Comparison of ENCODE assay signal across 9 mouse cellular contexts in the genomic region with DNA sequence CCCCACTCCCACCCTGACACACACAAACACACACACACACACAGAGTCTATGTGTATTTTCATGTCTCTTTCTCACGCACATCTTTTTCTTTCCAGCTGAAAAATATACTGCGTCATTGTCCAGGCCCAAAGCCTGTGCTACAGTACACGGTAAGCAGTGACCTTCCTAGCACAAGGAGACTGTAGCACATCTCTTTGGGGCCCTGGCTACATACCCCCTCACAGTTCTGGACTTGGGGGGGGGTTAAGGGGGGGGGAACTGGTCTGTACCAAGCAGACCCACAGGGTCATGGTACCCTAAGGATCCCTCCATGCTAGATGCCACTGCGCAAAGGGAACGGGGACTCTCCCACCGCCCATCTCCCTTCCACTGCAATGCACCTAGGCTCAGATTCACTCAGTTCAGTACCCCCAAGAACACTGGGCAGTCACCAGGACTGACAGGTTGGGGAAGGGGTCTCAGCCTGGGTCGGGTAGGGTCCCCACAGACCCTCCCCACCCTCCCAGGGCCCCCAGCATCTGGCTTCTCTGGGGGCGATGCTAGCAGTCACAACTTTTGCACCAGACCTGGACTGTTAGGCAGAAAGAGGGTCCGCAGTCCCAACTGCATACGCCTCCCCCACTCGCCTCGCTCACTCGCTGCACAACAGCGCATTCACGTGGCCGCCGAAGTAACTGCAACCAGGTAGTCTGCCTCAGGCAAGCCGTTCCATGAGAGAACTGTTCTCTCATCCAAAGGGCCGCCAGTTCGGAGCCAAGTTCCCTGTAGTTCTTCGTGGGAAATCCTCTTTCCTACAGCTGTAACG.
DNase-seq lines count a peak whose midpoint lies in the region; ATAC-seq and TF ChIP-seq lines count a peak whose summit lies in the region.
"Had no signal": no experiment of that assay in that cellular context is flagged by ENCODE, and none has a peak within 500 bp of the region (broad histone marks: within the 10 kb centered on the region; RNA-seq: fewer than 3 reads in every experiment).

No protein-coding gene starts in this region.

- DNase-seq in G1E (ENCODE audit: low spot score) = no peak
- DNase-seq in cerebellum, adult 9-11 months = peak; percentile 10
- DNase-seq in frontal cortex, postnatal 14 days (ENCODE audit: low spot score in 2 of 2) = peak; percentile 64 to 79
- peak; percentile 22 for DNase-seq in left cerebral cortex, adult 11 months (ENCODE audit: low spot score)
- DNase-seq in right cerebral cortex, postnatal 36 days (ENCODE audit: low spot score in 2 of 2) = peak; percentile 9 to 47
- peak; percentile 29 to 52 for DNase-seq in urinary bladder, postnatal 36 days (ENCODE audit: low spot score in 2 of 2)

- no peak overlapping the region for H3K4me2 ChIP-seq in hindbrain, embryonic 16.5 days (ENCODE audit: low read length)

- TF ChIP-seq CTCF in G1E (IDR thresholded peaks at IDR 0.05; ENCODE audit: low read depth, low read length) = no peak

- ATAC-seq in G1E (ENCODE audit: extremely low read depth, insufficient number of reproducible peaks, low FRiP score, poor library complexity, severe bottlenecking) = no peak
- peak; percentile 73 for ATAC-seq in hindbrain, embryonic 16.5 days

- no peaks in the 10 kb centered on the region for H3K36me3 ChIP-seq in G1E (replicated peaks)
- H3K36me3 ChIP-seq in hindbrain, embryonic 16.5 days (ENCODE audit: control insufficient read depth, insufficient read depth, low read length) = no peaks in the 10 kb centered on the region
- no peaks in the 10 kb centered on the region for H3K36me3 ChIP-seq in megakaryocyte, embryonic 14.5 days (replicated peaks; ENCODE audit: low read length)

- peak overlapping the region; percentile 16; the same call in 1 of the 2 replicates for H3K4me3 ChIP-seq in G1E (ENCODE audit: low read depth, low read length)
- no peak overlapping the region for H3K4me3 ChIP-seq in hindbrain, embryonic 16.5 days (ENCODE audit: low read length)
- H3K4me3 ChIP-seq in megakaryocyte, embryonic 14.5 days (replicated peaks) = peak overlapping the region; percentile 70
- H3K4me3 ChIP-seq: erythroblast, embryonic 14.5 days had no signal

- H3K27ac ChIP-seq in hindbrain, embryonic 16.5 days (ENCODE audit: low read depth, low read length) = 0 out of 2 replicates have a peak overlapping the region, but pooled peaks have one; percentile 32

- H3K9me3 ChIP-seq in G1E (replicated peaks) = peaks cover 72% of the 10 kb centered on the region
- H3K9me3 ChIP-seq in hindbrain, embryonic 16.5 days (ENCODE audit: control insufficient read depth, low read length) = no peaks in the 10 kb centered on the region
- no peaks in the 10 kb centered on the region for H3K9me3 ChIP-seq in megakaryocyte, embryonic 14.5 days

- H3K9ac ChIP-seq in hindbrain, embryonic 16.5 days (ENCODE audit: low read depth, low read length) = no peak overlapping the region

- H3K27me3 ChIP-seq in G1E (ENCODE audit: insufficient read depth, low read length) = no peaks in the 10 kb centered on the region
- H3K27me3 ChIP-seq in hindbrain, embryonic 16.5 days (replicated peaks; ENCODE audit: control insufficient read depth, insufficient read depth, low read length) = no peaks in the 10 kb centered on the region
- peaks cover 20% of the 10 kb centered on the region for H3K27me3 ChIP-seq in megakaryocyte, embryonic 14.5 days (replicated peaks)

- 15% methylated on average over 22 of the region's 22 CpGs for WGBS in hindbrain, embryonic 16.5 days

- no peaks in the 10 kb centered on the region for H3K4me1 ChIP-seq in G1E (ENCODE audit: insufficient read depth, low read depth, low read length)
- H3K4me1 ChIP-seq in hindbrain, embryonic 16.5 days (ENCODE audit: control insufficient read depth, insufficient read depth, low read depth, low read length) = peaks cover 8% of the 10 kb centered on the region
- H3K4me1 ChIP-seq in megakaryocyte, embryonic 14.5 days = peaks cover 7% of the 10 kb centered on the region; the same call in 1 of the 2 replicates
